Mouse (Mus musculus) bone marrow macrophage, adult 2 months (primary cell): Measurements from ENCODE around the gene Hoxc5.

Experiments
- CTCF ChIP-seq: IDR thresholded peaks from 2 replicates; pipeline ENCODE4 v1.5.1; 2012; ENCODE audit warnings: low read depth, mild to moderate bottlenecking, low read length, moderate library complexity
- POLR2A ChIP-seq: IDR thresholded peaks from 2 replicates; pipeline ENCODE4 v1.6.1; 2012; ENCODE audit warnings: mild to moderate bottlenecking, low read depth, low read length, borderline replicate concordance

DNA sequence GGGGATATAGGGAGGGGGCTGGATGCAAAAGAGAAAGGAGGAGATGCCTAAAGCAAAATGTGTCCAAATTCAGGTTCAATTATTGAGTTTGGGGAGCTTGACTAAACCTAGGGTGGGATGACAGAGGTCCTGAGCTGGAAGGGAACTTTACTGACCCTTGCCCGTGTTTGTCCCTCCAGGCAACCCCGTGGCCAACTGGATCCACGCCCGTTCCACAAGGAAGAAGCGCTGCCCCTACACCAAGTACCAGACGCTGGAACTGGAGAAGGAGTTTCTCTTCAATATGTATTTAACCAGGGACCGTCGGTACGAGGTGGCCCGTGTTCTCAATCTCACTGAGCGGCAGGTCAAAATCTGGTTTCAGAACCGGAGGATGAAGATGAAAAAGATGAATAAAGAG, 16.5 kb downstream of the Hoxc5 start:
- TF ChIP-seq CTCF (no peak), POLR2A (no peak)
